Mouse (Mus musculus) mammary gland, adult 2 months (tissue): ENCODE data around the gene Top3b. TPM values are rescaled to one million over a fixed set of nuclear protein-coding genes. Genes with fewer than 3 reads are reported as not detected.

Source experiments
- polyA plus RNA-seq: library from polyadenylated mRNA; depleted of rRNA; stranded (reverse); fragments of >200 nt; gene quantifications from 2 replicates; pipeline ENCODE4 v1.2.3, GENCODE M21; 2012; ENCODE audit warnings: low replicate concordance; rRNA removed

Gene Top3b
- polyA plus RNA-seq = 63.5 and 86.8 TPM in 2 replicates

DNA sequence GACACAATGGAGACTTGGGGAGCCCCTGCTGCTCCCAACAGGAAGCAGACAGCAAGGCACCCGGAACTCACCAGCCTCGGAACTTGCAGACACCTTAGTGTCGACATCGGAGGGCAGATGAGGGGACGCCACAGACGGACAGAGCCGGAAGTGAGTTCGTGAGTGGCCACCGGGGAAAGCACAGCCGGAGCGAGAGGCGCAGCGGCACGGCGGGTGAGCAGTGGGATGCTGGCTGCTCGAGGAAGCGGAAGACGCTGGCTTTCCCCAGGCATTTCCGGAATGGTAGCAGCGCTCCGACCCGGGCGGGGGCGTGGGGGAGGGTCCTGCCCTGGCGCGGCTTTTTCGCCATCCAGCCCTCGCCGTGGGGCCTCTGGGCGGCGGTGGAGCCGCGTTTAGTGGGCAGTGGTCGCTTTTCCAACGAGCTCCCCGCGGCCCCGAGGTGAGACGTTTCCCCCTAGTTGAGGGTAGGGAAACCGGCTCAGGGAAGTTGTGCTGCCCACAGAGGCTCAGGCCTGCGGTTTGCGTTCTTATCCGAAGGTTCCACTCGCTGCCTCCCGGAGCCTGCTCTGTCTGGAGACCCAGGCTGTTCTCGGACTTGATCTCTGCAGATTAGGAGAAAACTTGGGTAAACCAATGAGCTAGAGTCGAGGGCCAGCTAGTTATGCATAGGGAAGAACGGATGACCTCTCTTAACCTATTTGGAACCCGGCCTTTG, at the start of gene Top3b, which contains the start of gene Vpreb1:
Gene Top3b, plus strand, starts transcription at position 120 of the 715 bp plus-strand sequence.
Gene Vpreb1, minus strand, starts transcription at position 227 of the 715 bp plus-strand sequence.

GRCm38 (mm10) chr16:16828757-16829615, 41.5 kb upstream of the Top3b start, which contains the start of gene Spag6l:
Spag6l (minus strand) TSS chr16:16829456.

GRCm38 (mm10) chr16:16863978-16864377, 6.6 kb upstream of the Top3b start, which contains the start of gene Igll1:
Igll1 (minus strand) TSS chr16:16863985.

GRCm38 (mm10) chr16:16896382-16897055, 26.0 kb downstream of the Top3b start, which contains the start of gene Ppm1f:
Ppm1f (plus strand) TSS chr16:16896469.

Other genes starting within 250 kb of the Top3b start
- not detected in 2 replicates for gene Olfr19, start 194.3 kb upstream of the Top3b start, polyA plus RNA-seq
- gene Spag6l, start 41.3 kb upstream of the Top3b start, polyA plus RNA-seq = 0.24 TPM in 1 of 2 replicates, not detected in the other
- 0.33 and 0.55 TPM in 2 replicates for gene Igll1, start 6.8 kb upstream of the Top3b start, polyA plus RNA-seq
- 6.0 and 8.1 TPM in 2 replicates for gene Vpreb1, start 107 bp downstream of the Top3b start, polyA plus RNA-seq
- gene Ppm1f, start 25.7 kb downstream of the Top3b start, polyA plus RNA-seq = 15.8 and 20.3 TPM in 2 replicates
- 43.1 and 106 TPM in 2 replicates for gene Mapk1, start 112.6 kb downstream of the Top3b start, polyA plus RNA-seq
- gene Ypel1, start 199.0 kb downstream of the Top3b start, polyA plus RNA-seq = 2.1 and 3.5 TPM in 2 replicates
- 92.4 and 144 TPM in 2 replicates for gene Ppil2, start 240.5 kb downstream of the Top3b start, polyA plus RNA-seq